Mouse (Mus musculus) erythroblast, embryonic 14.5 days (primary cell): Measurements from ENCODE around the gene Wnt3a. TPM values are rescaled to one million over a fixed set of nuclear protein-coding genes. Genes with fewer than 3 reads are reported as not detected.

Source experiments
- H3K27me3 ChIP-seq: 2 replicates; pipeline ENCODE4 v1.6.1; 2012; ENCODE audit warnings: inconsistent platforms; ENCODE audit not compliant: control insufficient read depth
- H3K36me3 ChIP-seq: 2 replicates; pipeline ENCODE4 v1.6.1; 2012; ENCODE audit warnings: mild to moderate bottlenecking, inconsistent platforms; ENCODE audit not compliant: control insufficient read depth
- H3K4me1 ChIP-seq: 2 replicates; pipeline ENCODE4 v1.6.1; 2012; ENCODE audit warnings: inconsistent platforms; ENCODE audit not compliant: control insufficient read depth
- H3K4me3 ChIP-seq: replicated peaks from 2 replicates; pipeline ENCODE3; 2012; ENCODE audit warnings: moderate library complexity, mild to moderate bottlenecking, inconsistent platforms
- H3K9me3 ChIP-seq: 2 replicates; pipeline ENCODE4 v1.6.1; 2012; ENCODE audit warnings: low read length, inconsistent platforms, mixed read lengths; ENCODE audit not compliant: control insufficient read depth
- GATA1 ChIP-seq: IDR thresholded peaks from 2 replicates; pipeline ENCODE4 v1.6.1; 2012; ENCODE audit warnings: low read length, inconsistent platforms, mixed read lengths
- TAL1 ChIP-seq: IDR thresholded peaks from 3 replicates; pipeline ENCODE4 v1.6.1; 2012; ENCODE audit warnings: low read length, inconsistent platforms, mixed read lengths
- polyA plus RNA-seq: library from polyadenylated mRNA; stranded (reverse); fragments of >175 nt; gene quantifications from 2 replicates; pipeline ENCODE4 v1.2.3, GENCODE M21; 2012

The Wnt3a gene
- polyA plus RNA-seq, 1 experiment = 0.02 TPM

GRCm38 (mm10) chr11:59327625-59328024 lies 37.1 kb upstream of the Wnt3a start:
- Histone ChIP-seq H3K4me3 (no peak overlapping the region), H3K9me3 (no peaks in the 10 kb centered on the region), H3K4me1 (no peaks in the 10 kb centered on the region), H3K27me3 (no peaks in the 10 kb centered on the region; the same call in 1 of the 2 replicates), H3K36me3 (no peaks in the 10 kb centered on the region)
- TF ChIP-seq GATA1 = no peak
- no peak for TF ChIP-seq TAL1

- Histone ChIP-seq H3K36me3 (no peaks in the 10 kb centered on the region), H3K4me1 (no peaks in the 10 kb centered on the region), H3K27me3 (no peaks in the 10 kb centered on the region; the same call in 1 of the 2 replicates), H3K4me3 (no peak overlapping the region), H3K9me3 (no peaks in the 10 kb centered on the region)
- no peak for TF ChIP-seq GATA1
- no peak for TF ChIP-seq TAL1
Observed at GRCm38 (mm10) chr11:59324777-59325176, 34.2 kb upstream of the Wnt3a start.

GRCm38 (mm10) chr11:59322988-59323387 lies 32.4 kb upstream of the Wnt3a start:
- Histone ChIP-seq H3K9me3 (no peaks in the 10 kb centered on the region), H3K4me1 (no peaks in the 10 kb centered on the region), H3K4me3 (no peak overlapping the region), H3K27me3 (no peaks in the 10 kb centered on the region; the same call in 1 of the 2 replicates), H3K36me3 (no peaks in the 10 kb centered on the region)
- TF ChIP-seq TAL1 (no peak), GATA1 (no peak)

GRCm38 (mm10) chr11:59316517-59316916 lies 26.0 kb upstream of the Wnt3a start:
- TF ChIP-seq GATA1 (no peak), TAL1 (no peak)
- H3K36me3 ChIP-seq = no peaks in the 10 kb centered on the region
- no peaks in the 10 kb centered on the region for H3K9me3 ChIP-seq
- no peak overlapping the region for H3K4me3 ChIP-seq
- H3K4me1 ChIP-seq = no peaks in the 10 kb centered on the region
- H3K27me3 ChIP-seq = peaks cover 8% of the 10 kb centered on the region

GRCm38 (mm10) chr11:59313944-59314343 lies 23.4 kb upstream of the Wnt3a start:
- no peaks in the 10 kb centered on the region for H3K36me3 ChIP-seq

GRCm38 (mm10) chr11:59313029-59313811 lies 22.7 kb upstream of the Wnt3a start:
- H3K27me3 ChIP-seq = peaks cover 33% of the 10 kb centered on the region
- TF ChIP-seq GATA1 (no peak), TAL1 (no peak)

More at GRCm38 (mm10) chr11:59313944-59314343, 23.4 kb upstream of the Wnt3a start:
- no peak overlapping the region for H3K4me3 ChIP-seq
- peaks cover 26% of the 10 kb centered on the region for H3K27me3 ChIP-seq
- TF ChIP-seq GATA1 (no peak), TAL1 (no peak)
- H3K4me1 ChIP-seq = no peaks in the 10 kb centered on the region
- no peaks in the 10 kb centered on the region for H3K9me3 ChIP-seq

GRCm38 (mm10) chr11:59312501-59312900 lies 21.9 kb upstream of the Wnt3a start:
- TF ChIP-seq TAL1 (no peak), GATA1 (no peak)
- no peaks in the 10 kb centered on the region for H3K36me3 ChIP-seq
- H3K27me3 ChIP-seq = peaks cover 40% of the 10 kb centered on the region
- no peak overlapping the region for H3K4me3 ChIP-seq
- no peaks in the 10 kb centered on the region for H3K9me3 ChIP-seq
- no peaks in the 10 kb centered on the region for H3K4me1 ChIP-seq

More at GRCm38 (mm10) chr11:59313029-59313811, 22.7 kb upstream of the Wnt3a start:
- H3K4me3 ChIP-seq = no peak overlapping the region
- no peaks in the 10 kb centered on the region for H3K36me3 ChIP-seq
- H3K4me1 ChIP-seq = no peaks in the 10 kb centered on the region
- H3K9me3 ChIP-seq = no peaks in the 10 kb centered on the region

GRCm38 (mm10) chr11:59312060-59312459 lies 21.5 kb upstream of the Wnt3a start:
- TF ChIP-seq GATA1 (no peak), TAL1 (no peak)
- H3K27me3 ChIP-seq = peaks cover 45% of the 10 kb centered on the region

GRCm38 (mm10) chr11:59309976-59310375 lies 19.4 kb upstream of the Wnt3a start:
- no peaks in the 10 kb centered on the region for H3K36me3 ChIP-seq
- no peaks in the 10 kb centered on the region for H3K4me1 ChIP-seq
- peaks cover 65% of the 10 kb centered on the region for H3K27me3 ChIP-seq
- H3K4me3 ChIP-seq = no peak overlapping the region
- TF ChIP-seq TAL1 = no peak
- no peak for TF ChIP-seq GATA1
- H3K9me3 ChIP-seq = no peaks in the 10 kb centered on the region; the same call in 1 of the 2 replicates

More at GRCm38 (mm10) chr11:59312060-59312459, 21.5 kb upstream of the Wnt3a start:
- no peak overlapping the region for H3K4me3 ChIP-seq
- H3K36me3 ChIP-seq = no peaks in the 10 kb centered on the region
- H3K9me3 ChIP-seq = no peaks in the 10 kb centered on the region; the same call in 1 of the 2 replicates
- no peaks in the 10 kb centered on the region for H3K4me1 ChIP-seq
